Mouse (Mus musculus) MEL (cell line): ENCODE results near the gene Tmem151b. TPM values are rescaled to one million over a fixed set of nuclear protein-coding genes. Genes with fewer than 3 reads are reported as not detected.

Experiments used
- DNase-seq: peaks from one replicate; pipeline ENCODE4 v3.0.0; 2011; ENCODE audit warnings: low read depth, low spot score
- H3K27ac ChIP-seq: 2 replicates; pipeline ENCODE4 v1.5.1; 2012; ENCODE audit warnings: low read depth, mild to moderate bottlenecking, control low read depth, low read length, moderate library complexity; ENCODE audit not compliant: control insufficient read depth
- H3K27me3 ChIP-seq, 2 experiments: fragments of 150-350 bp in 1 of 2; sonication (generic) in 1 of 2; 2 replicates each; pipeline ENCODE4 v1.6.1; 2012; ENCODE audit warnings: low read length in 2 of 2, mild to moderate bottlenecking in 2 of 2, improper control_type of control experiment in 1 of 2, moderate library complexity in 1 of 2; ENCODE audit not compliant: insufficient read depth in 2 of 2, control insufficient read depth in 1 of 2
- H3K36me3 ChIP-seq, 2 experiments: 2 replicates each; pipeline ENCODE4 v1.6.1; 2012 to 2014; ENCODE audit warnings: low read length in 2 of 2, improper control_type of control experiment in 1 of 2, inconsistent platforms in 1 of 2, mild to moderate bottlenecking in 1 of 2; ENCODE audit not compliant: insufficient read depth in 2 of 2, control insufficient read depth in 1 of 2
- H3K4me1 ChIP-seq, 2 experiments: fragments of 150-350 bp in 1 of 2; sonication (generic) in 1 of 2; 2 replicates each; pipeline ENCODE4 v1.6.1; 2012; ENCODE audit warnings: low read length in 2 of 2, improper control_type of control experiment in 1 of 2, mild to moderate bottlenecking in 1 of 2; ENCODE audit not compliant: insufficient read depth in 2 of 2, control insufficient read depth in 1 of 2
- H3K4me3 ChIP-seq, 2 experiments: fragments of 150-350 bp in 1 of 2; sonication (generic) in 1 of 2; 2 replicates each; pipeline ENCODE4 v1.5.1; 2012; ENCODE audit warnings: low read depth in 2 of 2, low read length in 2 of 2, mild to moderate bottlenecking in 2 of 2, moderate library complexity in 2 of 2, control low read depth in 1 of 2, improper control_type of control experiment in 1 of 2; ENCODE audit not compliant: control insufficient read depth in 1 of 2, insufficient read depth in 1 of 2
- H3K79me2 ChIP-seq: 2 replicates; pipeline ENCODE4 v1.6.1; 2012; ENCODE audit warnings: mild to moderate bottlenecking, low read length, moderate library complexity; ENCODE audit not compliant: control insufficient read depth, poor library complexity, insufficient read depth
- H3K9ac ChIP-seq: 2 replicates; pipeline ENCODE4 v1.6.1; 2012; ENCODE audit warnings: low read depth, mild to moderate bottlenecking, control low read depth, low read length, moderate library complexity; ENCODE audit not compliant: control insufficient read depth, poor library complexity, severe bottlenecking
- H3K9me3 ChIP-seq: fragments of 150-350 bp; sonication (generic); replicated peaks from 2 replicates; pipeline ENCODE4 v1.6.1; 2012; ENCODE audit warnings: mild to moderate bottlenecking, low read length, improper control_type of control experiment, moderate library complexity; ENCODE audit not compliant: insufficient read depth
- CHD1 ChIP-seq: IDR thresholded peaks from 2 replicates; pipeline ENCODE4 v1.6.1; 2012; ENCODE audit warnings: low read depth, mild to moderate bottlenecking, inconsistent platforms, low read length, improper control_type of control experiment
- CHD2 ChIP-seq: IDR thresholded peaks from 2 replicates; pipeline ENCODE4 v1.6.1; 2011; ENCODE audit warnings: low read length, improper control_type of control experiment
- CTCF ChIP-seq, 3 experiments: IDR thresholded peaks in 2 of 3; conservative IDR thresholded peaks in 1 of 3; 2 replicates each; pipeline ENCODE4 v1.5.1; 2011 to 2012; ENCODE audit warnings: low read length in 3 of 3, low read depth in 2 of 3, mild to moderate bottlenecking in 2 of 3, improper control_type of control experiment in 1 of 3, inconsistent platforms in 1 of 3, mixed read lengths in 1 of 3, moderate library complexity in 1 of 3; ENCODE audit not compliant: control insufficient read depth in 1 of 3, insufficient read depth in 1 of 3, poor library complexity in 1 of 3, severe bottlenecking in 1 of 3
- E2F4 ChIP-seq: IDR thresholded peaks from 2 replicates; pipeline ENCODE4 v1.6.1; 2011; ENCODE audit warnings: low read depth, low read length, improper control_type of control experiment, borderline replicate concordance
- KAT2A ChIP-seq: conservative IDR thresholded peaks from 2 replicates; pipeline ENCODE4 v1.6.1; 2012; ENCODE audit warnings: low read depth, low read length, improper control_type of control experiment, inconsistent platforms
- MAX ChIP-seq: IDR thresholded peaks from 2 replicates; pipeline ENCODE4 v1.6.1; 2011; ENCODE audit warnings: low read length, improper control_type of control experiment
- MEF2A ChIP-seq: IDR thresholded peaks from 2 replicates; pipeline ENCODE4 v1.6.1; 2014; ENCODE audit warnings: low read depth, mild to moderate bottlenecking, inconsistent platforms, low read length, improper control_type of control experiment; ENCODE audit not compliant: poor library complexity, insufficient replicate concordance, severe bottlenecking; ENCODE audit errors: extremely low read depth
- MXI1 ChIP-seq: IDR thresholded peaks from 2 replicates; pipeline ENCODE4 v1.6.1; 2011; ENCODE audit warnings: mild to moderate bottlenecking, low read depth, low read length, improper control_type of control experiment
- MYB ChIP-seq: IDR thresholded peaks from 2 replicates; pipeline ENCODE4 v1.6.1; 2011; ENCODE audit warnings: mild to moderate bottlenecking, low read depth, low read length, improper control_type of control experiment
- POLR2AphosphoS5 ChIP-seq: IDR thresholded peaks from 2 replicates; pipeline ENCODE4 v1.6.1; 2012; ENCODE audit warnings: low read depth, borderline replicate concordance, mild to moderate bottlenecking, inconsistent platforms, low read length, moderate library complexity, mixed read lengths
- SMC3 ChIP-seq: IDR thresholded peaks from 2 replicates; pipeline ENCODE4 v1.6.1; 2011; ENCODE audit warnings: low read depth, low read length, improper control_type of control experiment
- TCF12 ChIP-seq: IDR thresholded peaks from 2 replicates; pipeline ENCODE4 v1.6.1; 2014; ENCODE audit warnings: low read depth, mild to moderate bottlenecking, inconsistent platforms, low read length, improper control_type of control experiment, moderate library complexity
- USF1 ChIP-seq: IDR thresholded peaks from 2 replicates; pipeline ENCODE4 v1.6.1; 2014; ENCODE audit warnings: low read depth, mild to moderate bottlenecking, inconsistent platforms, low read length, improper control_type of control experiment, moderate library complexity
- USF2 ChIP-seq, 2 experiments: IDR thresholded peaks; 2 replicates each; pipeline ENCODE4 v1.6.1; 2011 to 2012; ENCODE audit warnings: improper control_type of control experiment in 2 of 2, low read length in 2 of 2, borderline replicate concordance in 1 of 2, inconsistent platforms in 1 of 2, low read depth in 1 of 2, mild to moderate bottlenecking in 1 of 2; ENCODE audit not compliant: insufficient read depth in 1 of 2
- ZC3H11A ChIP-seq: IDR thresholded peaks from 2 replicates; pipeline ENCODE4 v1.6.1; 2012; ENCODE audit warnings: low read depth, mild to moderate bottlenecking, inconsistent platforms, low read length, improper control_type of control experiment
- ZKSCAN1 ChIP-seq: IDR thresholded peaks from 2 replicates; pipeline ENCODE4 v1.6.1; 2012; ENCODE audit warnings: low read depth, mild to moderate bottlenecking, inconsistent platforms, low read length, improper control_type of control experiment, moderate library complexity
- ZMIZ1 ChIP-seq: IDR thresholded peaks from 2 replicates; pipeline ENCODE4 v1.6.1; 2012; ENCODE audit warnings: low read depth, mild to moderate bottlenecking, inconsistent platforms, low read length, improper control_type of control experiment, moderate library complexity
- ZNF384 ChIP-seq: IDR thresholded peaks from 2 replicates; pipeline ENCODE4 v1.6.1; 2012; ENCODE audit warnings: low read depth, mild to moderate bottlenecking, inconsistent platforms, low read length, improper control_type of control experiment
- polyA plus RNA-seq, 2 experiments: library from polyadenylated mRNA; stranded (reverse) in 1 of 2; unstranded in 1 of 2; fragments of >175 nt in 1 of 2; fragments of >200 nt in 1 of 2; gene quantifications; 2 replicates each; pipeline versions ENCODE4 v1.2.1 to v1.2.4; 2012; ENCODE audit warnings: low replicate concordance in 2 of 2, low read depth in 1 of 2; ENCODE audit not compliant: insufficient read length in 2 of 2, insufficient read depth in 1 of 2, missing spikeins in 1 of 2
- total RNA-seq: library from RNA; depleted of rRNA; stranded (reverse); fragments of 300-350 nt; gene quantifications from 2 replicates; pipeline ENCODE4 v1.2.3, GENCODE M21; 2012

Tmem151b gene
- total and polyA plus RNA-seq, 3 experiments, result 0.15 to 1.1 TPM; not detected in 1

DNA sequence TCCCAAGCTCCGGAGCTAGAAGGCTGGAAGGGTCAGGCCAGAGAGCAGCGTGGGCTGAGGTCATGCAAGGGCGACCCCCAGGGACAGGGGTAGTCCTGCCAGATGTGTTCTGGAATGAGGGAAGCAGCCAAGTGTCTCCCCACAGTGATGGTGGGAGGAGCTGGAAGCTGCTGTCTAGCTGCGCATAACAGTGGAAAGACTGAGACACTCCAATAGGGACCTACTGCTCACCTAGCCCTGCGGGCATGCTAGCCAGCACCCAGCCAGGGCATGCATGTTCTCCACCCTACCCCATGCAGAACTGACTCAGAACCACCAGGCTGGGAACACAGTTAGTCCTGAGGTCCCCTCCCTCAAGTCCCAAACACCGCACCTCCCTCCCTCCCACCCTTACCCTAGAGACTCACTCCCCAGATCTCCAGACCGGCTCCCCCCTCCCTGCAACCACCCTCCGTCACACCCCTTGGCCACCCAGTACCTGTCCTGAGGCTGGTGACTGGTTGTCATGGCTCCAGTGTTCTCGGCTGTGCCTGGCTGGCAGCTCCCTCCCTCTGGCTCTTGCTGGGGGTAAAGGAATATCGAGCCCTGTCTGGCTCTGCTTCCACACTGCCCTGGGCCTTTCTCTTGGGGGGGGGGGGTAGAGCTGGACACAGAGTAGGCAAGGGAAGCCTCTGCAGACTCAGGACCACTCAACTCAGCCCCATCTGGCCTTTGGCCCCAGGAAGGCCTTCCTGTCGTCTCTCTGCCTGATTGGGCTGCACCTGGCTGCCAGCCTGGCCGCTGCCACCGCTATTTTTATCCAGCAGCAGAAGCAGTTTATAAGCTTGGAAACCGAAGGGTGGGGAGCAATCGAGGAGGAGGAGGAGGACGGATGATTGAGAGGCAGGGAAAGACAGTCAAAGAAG is 42.5 kb upstream of the Tmem151b start:
- Histone ChIP-seq H3K79me2 (peaks cover 41% of the 10 kb centered on the region), H3K9ac (peak overlapping the region; percentile 80), H3K36me3 (peaks cover 8 to 22% of the 10 kb centered on the region in 2 experiments; a peak in 3 of 4 replicates), H3K27me3 (no peaks in the 10 kb centered on the region), H3K27ac (peak overlapping the region; percentile 64), H3K9me3 (no peaks in the 10 kb centered on the region), H3K4me1 (peaks cover 15 to 31% of the 10 kb centered on the region in 2 experiments), H3K4me3 (no peak overlapping the region)
- DNase-seq, result no peak
- TF ChIP-seq MXI1 (no peak), USF2 (IDR thresholded peaks at IDR 0.05; ENCODE audit: borderline replicate concordance in 1 of 2, insufficient read depth in 1 of 2, low read depth in 1 of 2, low read length in 2 of 2) (no peak), ZMIZ1 (no peak), CHD2 (no peak), MYB (no peak), CTCF (IDR thresholded peaks at IDR 0.05 in 2 of 3, conservative IDR thresholded peaks at IDR 0.05 in 1 of 3; ENCODE audit: control insufficient read depth in 1 of 3, insufficient read depth in 1 of 3, low read depth in 2 of 3, low read length in 3 of 3, poor library complexity in 1 of 3, severe bottlenecking in 1 of 3) (no peak), SMC3 (no peak), POLR2AphosphoS5 (no peak), ZC3H11A (no peak), CHD1 (no peak), E2F4 (no peak), ZNF384 (no peak), MAX (no peak), MEF2A (no peak), TCF12 (no peak), KAT2A (no peak)

DNA sequence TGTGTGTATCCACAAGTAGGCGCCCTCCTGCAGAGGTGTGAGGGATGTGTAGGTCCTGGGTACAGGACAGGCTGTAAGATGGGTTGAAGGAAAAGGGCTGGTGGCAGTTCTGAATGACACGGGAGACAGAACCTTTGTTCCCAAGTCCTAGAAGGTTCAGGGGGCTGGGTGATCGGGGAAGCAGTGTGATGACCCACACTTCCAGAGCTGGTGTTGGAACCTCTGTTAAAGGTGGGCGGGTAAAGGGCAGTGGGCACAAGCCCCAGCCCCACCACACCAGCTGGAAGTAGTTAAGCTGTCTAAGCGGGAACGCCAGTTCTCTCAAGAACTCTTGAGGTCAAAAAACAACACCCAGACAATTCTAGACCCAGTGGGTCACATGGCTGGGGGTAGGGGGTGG is 40.9 kb upstream of the Tmem151b start:
- no peak overlapping the region for H3K9ac ChIP-seq
- H3K27me3 ChIP-seq, result no peaks in the 10 kb centered on the region
- no peak overlapping the region for H3K4me3 ChIP-seq
- no peak for DNase-seq
- H3K4me1 ChIP-seq, result peaks cover 7 to 17% of the 10 kb centered on the region in 2 experiments; a peak in 3 of 4 replicates
- TF ChIP-seq USF1 (0 out of 2 replicates have a peak, but pooled peaks have one; percentile 17), ZKSCAN1 (no peak)
- H3K27ac ChIP-seq, result no peak overlapping the region
- no peaks in the 10 kb centered on the region for H3K9me3 ChIP-seq
- peaks cover 8 to 11% of the 10 kb centered on the region in 2 experiments; a peak in 3 of 4 replicates for H3K36me3 ChIP-seq
- H3K79me2 ChIP-seq, result peaks cover 39% of the 10 kb centered on the region
